8 mouse cellular contexts compared by ENCODE assay signal in genomic region chr11:80906456-80906855, GRCm38 (mm10). TPM values are rescaled to one million over a fixed set of nuclear protein-coding genes. Genes with fewer than 3 reads are reported as not detected.
A peak's percentile ranks its signal among the peaks of the same experiment; 100 is the strongest.
DNase-seq lines count a peak whose midpoint lies in the region; ATAC-seq and TF ChIP-seq lines count a peak whose summit lies in the region.

No protein-coding gene starts in this region.

- H3K4me3 ChIP-seq in left cerebral cortex, adult 2 months: no peak overlapping the region
- no peak overlapping the region for H3K4me3 ChIP-seq in hindbrain, postnatal 0 days (ENCODE audit: low read length)
- no peak overlapping the region for H3K4me3 ChIP-seq in limb, embryonic 11.5 days (ENCODE audit: low read depth, low read length)

- intact Hi-C loops in left cerebral cortex, adult 2 months (cut with DNase I): loop anchor here (2.0 to 5.0 kb wide), 3 partner anchors 191 to 468 kb away; no protein-coding TSS in a partner anchor

- peak; percentile 70; the same call in 1 of the 2 replicates for ATAC-seq in hindbrain, postnatal 0 days
- no peak for ATAC-seq in limb, embryonic 11.5 days (ENCODE audit: insufficient number of reproducible peaks, low FRiP score, low TSS enrichment, low read depth)
- no peak; the same call in 1 of the 2 replicates for ATAC-seq in megakaryocyte progenitor cell, adult 5-6 weeks (replicated peaks; ENCODE audit: poor library complexity)

- peak; percentile 81 for TF ChIP-seq CTCF in left cerebral cortex, adult 2 months (IDR thresholded peaks at IDR 0.05)
- TF ChIP-seq CTCF in hindbrain, postnatal 0 days (IDR thresholded peaks at IDR 0.05; ENCODE audit: low read depth): peak; percentile 86

- no peak overlapping the region for H3K9ac ChIP-seq in hindbrain, postnatal 0 days (replicated peaks; ENCODE audit: low read length)
- no peak overlapping the region for H3K9ac ChIP-seq in limb, embryonic 11.5 days (ENCODE audit: low read length)

- H3K27ac ChIP-seq in left cerebral cortex, adult 2 months: no peak overlapping the region
- no peak overlapping the region for H3K27ac ChIP-seq in hindbrain, postnatal 0 days
- no peak overlapping the region for H3K27ac ChIP-seq in limb, embryonic 11.5 days (replicated peaks; ENCODE audit: low read depth, low read length)

- H3K27me3 ChIP-seq in hindbrain, postnatal 0 days (ENCODE audit: insufficient read depth, low read length): no peaks in the 10 kb centered on the region
- H3K27me3 ChIP-seq in limb, embryonic 11.5 days (ENCODE audit: control insufficient read depth, insufficient read depth, low read length): no peaks in the 10 kb centered on the region

- DNase-seq in left cerebral cortex, adult 2 months (ENCODE audit: extremely low spot score in 1 of 2, low spot score in 2 of 2): peak; percentile 59 to 72
- DNase-seq in left cerebral cortex, adult 11 months (ENCODE audit: low spot score): no peak
- peak; percentile 65 for DNase-seq in ZHBTc4 (ENCODE audit: low read depth, low spot score)
- peak; percentile 79 to 81 for DNase-seq in cerebellum, postnatal 36 days
- peak; percentile 84 for DNase-seq in hindbrain, postnatal 0 days (ENCODE audit: low spot score)
- peak; percentile 65 for DNase-seq in limb, embryonic 11.5 days (ENCODE audit: low spot score)
- DNase-seq in right cerebral cortex, postnatal 10 days (ENCODE audit: low spot score in 2 of 2): peak; percentile 65 to 76

- H3K36me3 ChIP-seq in hindbrain, postnatal 0 days (ENCODE audit: insufficient read depth, low read length): no peaks in the 10 kb centered on the region
- H3K36me3 ChIP-seq in limb, embryonic 11.5 days (ENCODE audit: control insufficient read depth, insufficient read depth, low read length): no peaks in the 10 kb centered on the region

- no peaks in the 10 kb centered on the region; the same call in 1 of the 2 replicates for H3K4me1 ChIP-seq in hindbrain, postnatal 0 days (ENCODE audit: insufficient read depth, low read length)
- H3K4me1 ChIP-seq in limb, embryonic 11.5 days (ENCODE audit: control insufficient read depth, insufficient read depth, low read length): no peaks in the 10 kb centered on the region

- H3K9me3 ChIP-seq in hindbrain, postnatal 0 days (ENCODE audit: low read length): no peaks in the 10 kb centered on the region
- no peaks in the 10 kb centered on the region for H3K9me3 ChIP-seq in limb, embryonic 11.5 days (ENCODE audit: control insufficient read depth, low read length)

- 25% methylated on average over 4 of the region's 4 CpGs for WGBS in hindbrain, postnatal 0 days
- 31% methylated on average over 4 of the region's 4 CpGs for WGBS in limb, embryonic 11.5 days

- no peak overlapping the region for H3K4me2 ChIP-seq in hindbrain, postnatal 0 days (ENCODE audit: low read depth, low read length)
- no peak overlapping the region for H3K4me2 ChIP-seq in limb, embryonic 11.5 days (ENCODE audit: low read depth, severe bottlenecking)

RNA-seq across cellular contexts. Expression of gene Spaca3, which starts 48.3 kb away (rescaled TPM):
- not detected for total RNA-seq in left cerebral cortex, adult 2 months (2021)
- total RNA-seq in hindbrain, postnatal 0 days (2014; rRNA removed): not detected in 2 replicates
- not detected in 2 replicates for polyA plus RNA-seq in hindbrain, postnatal 0 days (2015; fragmentation: Nextera tagmentation; extraction: Ambion mirVana)
- not detected in 2 replicates for polyA plus RNA-seq in limb, embryonic 11.5 days (2014; fragmentation: Nextera tagmentation; extraction: Ambion mirVana)
- not detected in 2 replicates for total RNA-seq in megakaryocyte progenitor cell, adult 5-6 weeks (2015)
- total RNA-seq in megakaryocyte progenitor cell, adult 5-6 weeks (2017): not detected in 2 replicates
